18 mouse cellular contexts compared by ENCODE assay signal in the genomic region with DNA sequence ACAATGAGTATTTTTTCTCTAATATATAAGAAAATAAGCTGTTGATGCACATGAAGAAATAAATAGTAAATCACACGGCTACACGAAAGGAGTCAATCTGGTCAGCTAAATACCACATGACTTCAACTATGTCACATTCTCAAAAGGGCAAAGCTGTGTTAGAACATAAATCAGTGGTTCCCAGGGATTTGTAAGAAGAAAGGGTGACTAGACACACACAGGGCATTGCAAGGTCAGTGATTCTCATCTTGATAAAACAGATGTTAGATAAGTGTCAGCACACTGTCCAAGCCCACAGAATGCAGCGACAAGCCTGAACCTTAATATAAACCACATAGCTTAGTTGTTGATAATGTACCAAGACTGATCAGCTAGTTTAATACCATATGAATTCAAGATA.
"Had no signal": no experiment of that assay in that cellular context is flagged by ENCODE, and none has a peak within 500 bp of the region (broad histone marks: within the 10 kb centered on the region; RNA-seq: fewer than 3 reads in every experiment).

No protein-coding gene starts in this region.

- H3K9ac ChIP-seq: kidney, embryonic 15.5 days; limb, embryonic 13.5 days; liver, embryonic 12.5 days; liver, embryonic 15.5 days; lung, embryonic 15.5 days had no signal

- H3K27ac ChIP-seq: kidney, embryonic 15.5 days; limb, embryonic 10.5 days; limb, embryonic 13.5 days; liver, embryonic 12.5 days; liver, embryonic 15.5 days; lung, embryonic 15.5 days had no signal

- H3K36me3 ChIP-seq: kidney, embryonic 15.5 days; limb, embryonic 10.5 days; limb, embryonic 13.5 days; liver, embryonic 12.5 days; liver, embryonic 15.5 days; lung, embryonic 15.5 days had no signal

- H3K4me1 ChIP-seq: kidney, embryonic 15.5 days; limb, embryonic 10.5 days; limb, embryonic 13.5 days; lung, embryonic 15.5 days had no signal

- H3K4me3 ChIP-seq: kidney, embryonic 15.5 days; limb, embryonic 10.5 days; limb, embryonic 13.5 days; liver, embryonic 12.5 days; liver, embryonic 15.5 days; lung, embryonic 15.5 days; megakaryocyte, embryonic 14.5 days had no signal

- H3K9me3 ChIP-seq: kidney, embryonic 15.5 days; limb, embryonic 10.5 days; limb, embryonic 13.5 days; liver, embryonic 12.5 days; liver, embryonic 15.5 days; lung, embryonic 15.5 days; megakaryocyte, embryonic 14.5 days had no signal

- H3K27me3 ChIP-seq: kidney, embryonic 15.5 days; limb, embryonic 13.5 days; liver, embryonic 12.5 days; liver, embryonic 15.5 days; lung, embryonic 15.5 days; megakaryocyte, embryonic 14.5 days had no signal

- ATAC-seq: liver, embryonic 12.5 days had no signal

- H3K4me2 ChIP-seq: kidney, embryonic 15.5 days; limb, embryonic 13.5 days; liver, embryonic 12.5 days; liver, embryonic 15.5 days; lung, embryonic 15.5 days; midbrain, embryonic 11.5 days had no signal

- DNase-seq: kidney, adult 8-10 months; kidney, postnatal 10 days; kidney, postnatal 36 days; liver; lung, adult 18-20 months; lung, postnatal 10 days; lung, postnatal 36 days; thymus, adult 2 months; thymus, postnatal 14 days; thymus, postnatal 4 days had no signal
